Mouse (Mus musculus): ENCODE results near the gene Chit1. TPM values are rescaled to one million over a fixed set of nuclear protein-coding genes. Genes with fewer than 3 reads are reported as not detected.

Gene Chit1
- polyA plus RNA-seq, 1 experiment from 2014 or later, result 0.15 TPM

DNA sequence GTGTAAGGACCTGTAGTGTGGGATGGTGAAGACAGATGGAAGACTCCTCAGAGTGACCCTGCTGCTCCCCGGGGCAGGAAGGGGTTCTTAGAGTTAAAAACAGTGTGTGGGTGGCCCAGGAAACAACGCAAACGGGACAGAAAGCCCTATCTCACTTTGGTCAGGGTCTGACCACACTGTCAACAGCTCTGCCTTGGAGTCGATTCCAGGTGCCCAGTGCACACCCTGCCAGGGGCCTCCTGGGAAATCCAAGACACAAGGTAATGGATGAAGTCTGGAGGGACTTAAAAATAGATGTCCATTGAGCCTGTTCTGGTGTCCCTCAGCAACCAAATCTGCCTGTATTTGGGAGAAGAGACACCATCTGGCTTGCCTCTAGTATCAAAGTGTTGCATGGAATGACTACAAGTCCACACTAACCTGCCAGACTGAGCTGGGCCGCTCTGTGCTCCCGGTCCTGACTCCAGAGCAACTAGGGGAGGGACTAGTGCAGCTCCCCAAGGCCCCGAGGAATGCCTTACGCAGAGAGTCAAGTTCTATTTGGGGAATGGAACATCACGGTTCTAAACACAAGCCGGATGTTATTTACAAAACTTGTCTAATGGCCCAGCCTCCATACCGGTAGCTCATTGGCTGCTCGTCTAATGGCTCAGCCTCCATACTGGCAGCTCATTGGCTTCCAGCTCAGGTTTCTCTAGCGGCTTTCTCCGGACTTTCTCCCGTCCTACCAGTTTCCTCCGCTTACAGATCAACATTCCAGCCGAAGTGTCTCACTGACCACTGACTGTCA is 12.1 kb upstream of the Chit1 start:
- WGBS, result 13% methylated on average over 17 of the region's 17 CpGs
- Histone ChIP-seq H3K9me3 (ENCODE audit: control insufficient read depth, low read length) (no peaks in the 10 kb centered on the region), H3K27ac (ENCODE audit: low read depth, low read length) (peak overlapping the region; percentile 30), H3K4me3 (ENCODE audit: low read depth, low read length) (peak overlapping the region; percentile 33), H3K4me1 (ENCODE audit: control insufficient read depth, insufficient read depth, low read length) (peaks cover 10% of the 10 kb centered on the region), H3K9ac (ENCODE audit: low read length) (peak overlapping the region; percentile 64), H3K27me3 (ENCODE audit: control insufficient read depth, insufficient read depth, low read length) (no peaks in the 10 kb centered on the region), H3K4me2 (ENCODE audit: low read depth) (peak overlapping the region; percentile 51), H3K36me3 (ENCODE audit: control insufficient read depth, insufficient read depth, low read length) (no peaks in the 10 kb centered on the region)
- ATAC-seq (ENCODE audit: insufficient read depth, low FRiP score, low TSS enrichment), result peak; percentile 53
- DNase-seq (ENCODE audit: low spot score), result peak; percentile 76

DNA sequence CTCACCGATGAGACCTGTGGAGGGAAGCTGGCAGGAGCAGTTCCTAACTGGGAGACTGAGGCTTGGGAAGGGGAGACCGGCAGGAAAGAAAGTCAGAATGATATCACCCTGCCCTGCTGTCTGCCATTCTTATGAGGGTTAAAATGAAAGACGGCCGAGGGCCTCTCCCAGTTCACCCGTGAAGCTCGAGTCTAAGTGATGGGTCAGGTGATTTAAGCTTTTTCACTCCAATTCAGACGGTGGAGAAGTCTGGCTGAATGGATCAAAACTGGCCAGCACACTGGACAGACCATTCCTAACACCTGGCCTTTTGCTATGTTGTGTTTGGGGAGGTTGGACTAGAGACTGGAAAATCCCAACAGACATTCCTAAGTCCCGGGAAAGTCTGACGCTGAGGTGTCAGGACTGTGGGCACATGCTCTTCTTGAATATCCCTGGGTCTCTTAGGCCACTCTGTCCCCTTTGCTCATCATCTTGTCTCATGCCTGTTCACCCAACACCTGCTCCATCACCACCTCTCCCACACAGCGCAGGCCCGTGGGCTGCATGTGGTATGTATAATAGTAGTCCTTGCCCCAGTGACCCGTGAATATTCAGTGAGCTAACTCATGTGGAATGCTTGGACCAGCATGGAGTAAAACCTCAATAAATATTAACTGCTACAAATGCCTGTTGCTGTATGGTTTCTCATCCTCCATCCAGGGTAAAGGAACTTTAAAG is 11.4 kb upstream of the Chit1 start:
- H3K4me3 ChIP-seq (ENCODE audit: low read depth, low read length), result peak overlapping the region; percentile 33
- H3K9ac ChIP-seq (ENCODE audit: low read length), result peak overlapping the region; percentile 64
- peaks cover 10% of the 10 kb centered on the region for H3K4me1 ChIP-seq (ENCODE audit: control insufficient read depth, insufficient read depth, low read length)
- no peaks in the 10 kb centered on the region for H3K9me3 ChIP-seq (ENCODE audit: control insufficient read depth, low read length)
- H3K27me3 ChIP-seq (ENCODE audit: control insufficient read depth, insufficient read depth, low read length), result no peaks in the 10 kb centered on the region
- peak overlapping the region; percentile 30 for H3K27ac ChIP-seq (ENCODE audit: low read depth, low read length)
- DNase-seq (ENCODE audit: low spot score), result no peak
- no peaks in the 10 kb centered on the region for H3K36me3 ChIP-seq (ENCODE audit: control insufficient read depth, insufficient read depth, low read length)
- no peak for ATAC-seq (ENCODE audit: insufficient read depth, low FRiP score, low TSS enrichment)
- 28% methylated on average over 12 of the region's 12 CpGs for WGBS
- peak overlapping the region; percentile 51 for H3K4me2 ChIP-seq (ENCODE audit: low read depth)

DNA sequence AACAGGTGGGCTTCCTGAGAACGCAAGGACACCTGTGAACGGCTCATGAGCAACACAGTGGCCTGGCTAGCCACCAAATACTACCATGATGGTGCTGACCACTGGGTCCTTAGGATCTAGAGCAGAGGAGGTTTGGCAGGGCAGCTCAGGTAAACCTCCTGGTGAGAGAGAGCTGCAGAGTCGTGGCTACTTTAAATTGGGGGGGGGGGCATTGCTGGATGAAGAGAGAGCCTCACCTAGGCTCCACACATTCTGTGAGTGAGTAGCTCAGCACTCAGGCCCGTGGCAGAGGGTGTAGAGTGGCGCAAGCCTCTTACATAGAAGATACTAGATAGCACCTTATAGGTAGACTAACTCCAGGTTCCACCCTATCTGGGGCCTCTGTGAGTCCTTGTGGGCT is 10.6 kb upstream of the Chit1 start:
- no peak for DNase-seq (ENCODE audit: low spot score)
- Histone ChIP-seq H3K4me3 (ENCODE audit: low read depth, low read length) (no peak overlapping the region), H3K36me3 (ENCODE audit: control insufficient read depth, insufficient read depth, low read length) (no peaks in the 10 kb centered on the region), H3K27ac (ENCODE audit: low read depth, low read length) (no peak overlapping the region), H3K9ac (ENCODE audit: low read length) (no peak overlapping the region), H3K4me2 (ENCODE audit: low read depth) (no peak overlapping the region), H3K9me3 (ENCODE audit: control insufficient read depth, low read length) (no peaks in the 10 kb centered on the region), H3K27me3 (ENCODE audit: control insufficient read depth, insufficient read depth, low read length) (no peaks in the 10 kb centered on the region), H3K4me1 (ENCODE audit: control insufficient read depth, insufficient read depth, low read length) (peaks cover 10% of the 10 kb centered on the region)
- no peak for ATAC-seq (ENCODE audit: insufficient read depth, low FRiP score, low TSS enrichment)
- 87% methylated on average over 5 of the region's 5 CpGs for WGBS

DNA sequence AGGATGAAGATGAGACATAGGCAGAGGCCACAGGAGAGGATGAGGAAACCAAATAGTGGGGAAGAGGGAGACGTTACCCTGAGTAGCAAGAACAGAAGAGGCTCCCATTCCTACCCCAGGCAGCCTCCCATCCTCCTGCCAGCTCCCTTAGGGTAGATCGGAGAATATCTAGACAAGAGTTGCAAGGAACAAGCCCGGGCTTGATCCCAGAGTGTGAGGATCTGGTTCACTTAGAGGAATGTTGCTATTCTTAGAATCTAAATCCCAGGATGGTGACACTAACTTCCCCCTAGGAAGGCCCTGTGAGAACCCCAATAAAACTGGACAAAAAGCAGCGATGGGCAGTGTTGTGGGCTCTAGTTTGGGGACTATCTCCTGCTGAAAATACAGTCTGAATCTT is 10.1 kb upstream of the Chit1 start:
- Histone ChIP-seq H3K4me2 (ENCODE audit: low read depth) (no peak overlapping the region), H3K4me1 (ENCODE audit: control insufficient read depth, insufficient read depth, low read length) (peaks cover 10% of the 10 kb centered on the region), H3K9me3 (ENCODE audit: control insufficient read depth, low read length) (no peaks in the 10 kb centered on the region), H3K4me3 (ENCODE audit: low read depth, low read length) (no peak overlapping the region), H3K27ac (ENCODE audit: low read depth, low read length) (no peak overlapping the region), H3K9ac (ENCODE audit: low read length) (no peak overlapping the region), H3K36me3 (ENCODE audit: control insufficient read depth, insufficient read depth, low read length) (no peaks in the 10 kb centered on the region), H3K27me3 (ENCODE audit: control insufficient read depth, insufficient read depth, low read length) (no peaks in the 10 kb centered on the region)
- 81% methylated on average over 4 of the region's 4 CpGs for WGBS
- ATAC-seq (ENCODE audit: insufficient read depth, low FRiP score, low TSS enrichment) (no peak), DNase-seq (ENCODE audit: low spot score) (no peak)

DNA sequence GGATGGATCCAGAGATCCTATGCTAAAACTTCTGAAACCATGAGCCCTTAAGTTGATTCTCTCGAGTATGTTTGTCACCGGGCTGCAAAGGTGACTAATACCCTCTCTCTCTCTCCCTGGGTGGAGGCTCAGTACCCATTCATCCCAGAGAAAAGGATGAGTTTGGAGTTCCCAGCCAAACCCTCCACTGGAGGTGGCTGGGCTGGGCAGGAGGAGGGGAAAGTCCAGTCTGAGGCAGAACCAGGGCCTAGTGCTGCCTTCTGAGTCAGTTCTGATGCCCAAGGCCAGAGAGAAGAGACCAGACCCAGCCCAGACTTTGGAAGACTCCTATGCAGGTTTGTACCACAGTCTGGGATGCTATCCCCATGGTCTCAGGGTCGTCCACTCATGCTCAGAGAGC is 9.4 kb upstream of the Chit1 start:
- H3K27ac ChIP-seq (ENCODE audit: low read depth, low read length), result no peak overlapping the region
- H3K9me3 ChIP-seq (ENCODE audit: control insufficient read depth, low read length), result no peaks in the 10 kb centered on the region

DNA sequence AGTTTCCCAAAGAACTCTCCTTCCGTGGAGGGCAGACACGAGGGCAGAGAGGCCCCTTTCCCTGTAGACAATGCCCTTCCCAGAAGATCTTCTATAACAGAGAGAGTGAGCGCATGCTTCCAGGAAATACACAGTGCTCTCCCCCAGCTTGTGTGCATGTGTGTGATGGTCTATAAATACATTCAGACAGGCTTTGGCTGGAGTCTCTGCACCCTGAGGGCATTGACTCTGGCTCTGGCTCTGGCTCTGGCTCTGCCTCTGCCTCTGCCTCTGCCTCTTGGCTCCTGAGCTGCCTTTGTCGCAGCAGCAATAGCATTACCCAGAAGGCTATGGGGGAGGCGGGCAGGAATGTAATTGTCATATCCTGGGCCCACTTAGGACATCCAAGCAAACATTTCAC is 7.2 kb upstream of the Chit1 start:
- WGBS, result 76% methylated on average over 5 of the region's 5 CpGs
- Histone ChIP-seq H3K4me3 (ENCODE audit: low read depth, low read length) (no peak overlapping the region), H3K9ac (ENCODE audit: low read length) (no peak overlapping the region), H3K36me3 (ENCODE audit: control insufficient read depth, insufficient read depth, low read length) (no peaks in the 10 kb centered on the region), H3K4me1 (ENCODE audit: control insufficient read depth, insufficient read depth, low read length) (peaks cover 5% of the 10 kb centered on the region), H3K9me3 (ENCODE audit: control insufficient read depth, low read length) (no peaks in the 10 kb centered on the region), H3K27me3 (ENCODE audit: control insufficient read depth, insufficient read depth, low read length) (no peaks in the 10 kb centered on the region), H3K4me2 (ENCODE audit: low read depth) (no peak overlapping the region), H3K27ac (ENCODE audit: low read depth, low read length) (no peak overlapping the region)
- ATAC-seq (ENCODE audit: insufficient read depth, low FRiP score, low TSS enrichment) (no peak), DNase-seq (ENCODE audit: low spot score) (no peak)

More for the DNA sequence above, 9.4 kb upstream of the Chit1 start:
- DNase-seq (ENCODE audit: low spot score) (no peak), ATAC-seq (ENCODE audit: insufficient read depth, low FRiP score, low TSS enrichment) (no peak)
- Histone ChIP-seq H3K9ac (ENCODE audit: low read length) (no peak overlapping the region), H3K4me2 (ENCODE audit: low read depth) (no peak overlapping the region), H3K36me3 (ENCODE audit: control insufficient read depth, insufficient read depth, low read length) (no peaks in the 10 kb centered on the region), H3K4me1 (ENCODE audit: control insufficient read depth, insufficient read depth, low read length) (peaks cover 10% of the 10 kb centered on the region), H3K4me3 (ENCODE audit: low read depth, low read length) (no peak overlapping the region), H3K27me3 (ENCODE audit: control insufficient read depth, insufficient read depth, low read length) (no peaks in the 10 kb centered on the region)
- 68% methylated on average over 3 of the region's 3 CpGs for WGBS

DNA sequence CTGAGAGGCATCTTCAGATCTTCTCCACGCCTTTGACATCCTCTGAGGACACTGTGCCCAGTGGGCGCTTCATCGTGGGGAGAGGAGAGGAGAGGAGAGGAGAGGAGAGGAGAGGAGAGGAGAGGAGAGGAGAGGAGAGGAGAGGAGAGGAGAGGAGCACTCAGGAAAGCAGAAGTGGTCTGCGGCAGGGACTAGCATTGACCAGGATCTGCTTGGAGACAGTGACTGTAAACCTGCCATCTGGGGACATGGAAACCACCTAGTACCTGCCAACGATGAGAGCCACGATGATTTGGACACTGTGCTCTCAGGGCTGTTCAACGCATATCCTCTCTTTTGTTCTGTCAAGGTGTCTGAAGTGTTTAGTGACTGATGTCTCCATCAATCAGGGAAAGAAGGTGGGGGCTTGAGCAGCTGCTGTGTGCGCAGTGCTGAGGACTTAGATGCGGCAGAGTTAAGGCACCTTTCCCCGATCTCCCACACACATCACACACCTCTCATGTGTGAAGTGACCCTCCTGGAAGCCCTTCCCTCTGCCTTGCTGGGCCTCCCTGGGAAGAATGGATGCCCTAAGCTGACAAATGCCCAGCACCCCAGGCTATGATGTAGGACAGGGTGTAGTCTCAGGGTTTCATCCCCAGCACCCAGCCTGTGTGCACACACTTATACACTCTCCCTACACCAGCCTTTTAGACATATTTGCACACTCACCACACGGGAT is 5.8 kb upstream of the Chit1 start:
- Histone ChIP-seq H3K4me1 (ENCODE audit: control insufficient read depth, insufficient read depth, low read length) (no peaks in the 10 kb centered on the region), H3K27ac (ENCODE audit: low read depth, low read length) (no peak overlapping the region), H3K9me3 (ENCODE audit: control insufficient read depth, low read length) (no peaks in the 10 kb centered on the region), H3K36me3 (ENCODE audit: control insufficient read depth, insufficient read depth, low read length) (no peaks in the 10 kb centered on the region), H3K4me3 (ENCODE audit: low read depth, low read length) (no peak overlapping the region), H3K9ac (ENCODE audit: low read length) (no peak overlapping the region), H3K4me2 (ENCODE audit: low read depth) (no peak overlapping the region), H3K27me3 (ENCODE audit: control insufficient read depth, insufficient read depth, low read length) (no peaks in the 10 kb centered on the region)
- no peak for DNase-seq (ENCODE audit: low spot score)
- no peak for ATAC-seq (ENCODE audit: insufficient read depth, low FRiP score, low TSS enrichment)
- WGBS, result 77% methylated on average over 9 of the region's 11 CpGs

DNA sequence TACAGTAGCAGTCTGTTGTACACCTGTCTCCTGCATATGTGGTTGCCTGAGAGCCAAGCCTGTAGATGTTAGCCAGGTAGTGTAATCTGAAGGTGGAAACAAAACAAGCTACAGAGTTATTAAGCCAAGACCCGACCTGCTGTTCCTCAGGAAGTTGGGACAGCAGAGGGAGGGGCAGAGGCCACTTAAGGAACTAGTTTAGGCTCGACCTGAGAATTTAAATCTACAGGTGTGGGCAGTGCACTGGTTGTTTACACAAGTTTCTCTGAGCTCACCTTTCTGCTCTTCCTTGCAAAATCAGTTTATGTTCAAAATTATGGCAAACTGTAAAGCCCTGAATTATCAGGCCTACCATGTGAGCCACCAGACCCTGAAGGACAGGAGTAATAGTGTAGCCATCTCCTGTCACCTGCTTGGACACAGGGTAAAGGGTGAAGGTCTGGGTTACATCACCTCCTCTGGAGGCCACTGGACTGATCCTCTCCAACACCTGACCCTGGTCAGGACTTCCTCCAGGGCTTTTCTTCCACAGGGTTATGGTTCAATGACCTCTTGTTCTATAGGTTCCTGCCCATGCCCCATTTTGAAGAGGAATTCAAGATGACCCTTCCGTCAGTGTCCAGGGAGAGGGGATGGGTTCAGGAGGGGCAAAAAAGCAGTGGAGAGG is 5.1 kb upstream of the Chit1 start:
- no peak overlapping the region for H3K9ac ChIP-seq (ENCODE audit: low read length)
- H3K4me3 ChIP-seq (ENCODE audit: low read depth, low read length), result no peak overlapping the region
- H3K4me2 ChIP-seq (ENCODE audit: low read depth), result no peak overlapping the region
- ATAC-seq (ENCODE audit: insufficient read depth, low FRiP score, low TSS enrichment) (no peak), DNase-seq (ENCODE audit: low spot score) (no peak)
- H3K27ac ChIP-seq (ENCODE audit: low read depth, low read length), result no peak overlapping the region
- no peaks in the 10 kb centered on the region for H3K4me1 ChIP-seq (ENCODE audit: control insufficient read depth, insufficient read depth, low read length)
- no peaks in the 10 kb centered on the region for H3K36me3 ChIP-seq (ENCODE audit: control insufficient read depth, insufficient read depth, low read length)
- WGBS, result 54% methylated on average over 3 of the region's 3 CpGs
- H3K9me3 ChIP-seq (ENCODE audit: control insufficient read depth, low read length), result no peaks in the 10 kb centered on the region
- no peaks in the 10 kb centered on the region for H3K27me3 ChIP-seq (ENCODE audit: control insufficient read depth, insufficient read depth, low read length)
